Mouse (Mus musculus) brain, adult 2 months (tissue): ENCODE measurements around the gene Zfp931.
"Not testable (repeated sequence)": the region's sequence is repeated elsewhere in the genome, so short reads cannot be mapped to it uniquely, and the experiment has no call there.

ENCODE experiments used
- DNase-seq: peaks from one replicate; pipeline ENCODE4 v3.0.0; 2011; ENCODE audit warnings: low read depth, low spot score

Gene Zfp931

GRCm38 (mm10) chr2:178078166-178078717, at the start of gene Zfp931:
TSS of gene Zfp931 (minus strand) at chr2:178078476.
- DNase-seq = not testable (repeated sequence)

GRCm38 (mm10) chr2:178126041-178126820, 48.0 kb upstream of the Zfp931 start:
- DNase-seq = no peak

- no peak for DNase-seq
Measured at GRCm38 (mm10) chr2:178125427-178125826, 47.2 kb upstream of the Zfp931 start.

GRCm38 (mm10) chr2:178123466-178123865, 45.2 kb upstream of the Zfp931 start:
- no peak for DNase-seq

- no peak for DNase-seq
Measured at GRCm38 (mm10) chr2:178121946-178122665, 43.8 kb upstream of the Zfp931 start.

GRCm38 (mm10) chr2:178121375-178121688, 43.1 kb upstream of the Zfp931 start:
- peak; percentile 62 for DNase-seq

GRCm38 (mm10) chr2:178120651-178121374, 42.5 kb upstream of the Zfp931 start:
- peak; percentile 72 for DNase-seq

- no peak for DNase-seq
Measured at GRCm38 (mm10) chr2:178120356-178120645, 42.0 kb upstream of the Zfp931 start.

- peak; percentile 54 for DNase-seq
Measured at GRCm38 (mm10) chr2:178119561-178120355, 41.5 kb upstream of the Zfp931 start.

GRCm38 (mm10) chr2:178118801-178119560, 40.7 kb upstream of the Zfp931 start, which contains the start of gene Phactr3:
TSS of gene Phactr3 (plus strand) at chr2:178118975.
- DNase-seq = peak; percentile 48

GRCm38 (mm10) chr2:178117946-178118345, 39.7 kb upstream of the Zfp931 start:
- DNase-seq = peak; percentile 96

- peak; percentile 89 for DNase-seq
Measured at GRCm38 (mm10) chr2:178101957-178102356, 23.7 kb upstream of the Zfp931 start.

- peak; percentile 83 for DNase-seq
Measured at GRCm38 (mm10) chr2:178098021-178098420, 19.7 kb upstream of the Zfp931 start.

- no peak for DNase-seq
Measured at GRCm38 (mm10) chr2:178089586-178089985, 11.3 kb upstream of the Zfp931 start.

- peak; percentile 60 for DNase-seq
Measured at GRCm38 (mm10) chr2:178058195-178058594, 20.1 kb downstream of the Zfp931 start.

- DNase-seq = not testable (repeated sequence)
Measured at GRCm38 (mm10) chr2:178027601-178028000, 50.7 kb downstream of the Zfp931 start.

GRCm38 (mm10) chr2:178023861-178024260, 54.4 kb downstream of the Zfp931 start:
- peak; percentile 6 for DNase-seq

- peak; percentile 29 for DNase-seq
Measured at GRCm38 (mm10) chr2:178023011-178023611, 55.2 kb downstream of the Zfp931 start, which contains the start of gene Zfp971. TSS of gene Zfp971 (plus strand) at chr2:178023284.

GRCm38 (mm10) chr2:178020773-178021172, 57.5 kb downstream of the Zfp931 start:
- not testable (repeated sequence) for DNase-seq

GRCm38 (mm10) chr2:178019486-178019885, 58.8 kb downstream of the Zfp931 start:
- DNase-seq = not testable (repeated sequence)
